Mouse (Mus musculus) frontal cortex, postnatal 14 days (tissue): Measurements from ENCODE around the gene Lamp1.

Source experiments
- DNase-seq, 2 experiments: peaks; one replicate each; pipeline ENCODE4 v3.0.0; 2022; ENCODE audit warnings: low spot score in 2 of 2

Lamp1 gene

GRCm38 (mm10) chr8:13163563-13163962 lies 4.6 kb downstream of the Lamp1 start:
- no peak for DNase-seq

- no peak for DNase-seq
Measured at GRCm38 (mm10) chr8:13164361-13164760, 5.4 kb downstream of the Lamp1 start.

GRCm38 (mm10) chr8:13170510-13170909 lies 11.5 kb downstream of the Lamp1 start:
- no peak for DNase-seq

DNA sequence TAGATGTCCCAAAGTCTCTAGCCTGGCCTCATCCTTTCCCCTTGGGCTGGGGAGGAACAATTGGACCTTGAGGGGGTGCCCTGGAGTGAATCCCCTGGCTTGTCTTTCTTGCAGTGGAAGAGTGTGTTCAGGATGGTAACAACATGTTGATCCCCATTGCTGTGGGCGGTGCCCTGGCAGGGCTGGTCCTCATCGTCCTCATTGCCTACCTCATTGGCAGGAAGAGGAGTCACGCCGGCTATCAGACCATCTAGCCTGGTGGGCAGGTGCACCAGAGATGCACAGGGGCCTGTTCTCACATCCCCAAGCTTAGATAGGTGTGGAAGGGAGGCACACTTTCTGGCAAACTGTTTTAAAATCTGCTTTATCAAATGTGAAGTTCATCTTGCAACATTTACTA lies 15.3 kb downstream of the Lamp1 start:
- no peak for DNase-seq

- no peak for DNase-seq
Measured at GRCm38 (mm10) chr8:13174811-13175210, 15.8 kb downstream of the Lamp1 start.

- no peak for DNase-seq
Measured at GRCm38 (mm10) chr8:13175650-13176049, 16.7 kb downstream of the Lamp1 start.

DNA sequence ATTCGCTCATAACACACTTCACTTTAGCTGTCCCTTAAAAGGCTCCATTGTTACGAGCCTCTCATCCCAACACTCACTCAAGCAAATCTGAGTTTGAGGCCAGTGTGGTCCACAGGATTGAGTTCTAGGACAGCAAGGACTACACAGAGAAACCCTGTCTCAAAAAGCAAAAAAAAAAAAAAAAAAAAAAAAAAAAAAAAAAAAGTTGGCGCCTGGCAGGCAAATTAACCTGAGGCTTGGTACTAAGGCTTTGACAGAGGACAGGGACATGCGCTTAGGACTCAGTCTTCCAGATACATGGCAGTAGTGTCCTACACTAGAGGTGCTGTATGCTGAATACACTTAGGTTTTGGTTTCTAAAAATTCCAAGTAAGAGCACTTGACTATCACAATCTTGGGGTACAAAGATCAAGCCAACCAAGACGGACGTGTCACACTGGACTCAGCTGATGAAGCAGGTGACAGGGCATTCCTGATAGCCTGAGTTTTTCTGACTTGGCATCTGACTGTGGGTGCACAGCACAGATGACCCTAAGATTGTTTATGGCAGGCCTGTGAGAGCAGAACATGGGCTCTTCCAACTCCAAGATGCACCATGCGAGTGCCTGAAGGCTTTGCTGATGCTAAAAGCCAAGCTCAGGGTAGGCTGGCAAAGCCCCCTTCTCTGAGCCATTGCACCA lies 18.4 kb downstream of the Lamp1 start:
- no peak for DNase-seq

GRCm38 (mm10) chr8:13178137-13178536 lies 19.2 kb downstream of the Lamp1 start:
- DNase-seq: no peak

DNA sequence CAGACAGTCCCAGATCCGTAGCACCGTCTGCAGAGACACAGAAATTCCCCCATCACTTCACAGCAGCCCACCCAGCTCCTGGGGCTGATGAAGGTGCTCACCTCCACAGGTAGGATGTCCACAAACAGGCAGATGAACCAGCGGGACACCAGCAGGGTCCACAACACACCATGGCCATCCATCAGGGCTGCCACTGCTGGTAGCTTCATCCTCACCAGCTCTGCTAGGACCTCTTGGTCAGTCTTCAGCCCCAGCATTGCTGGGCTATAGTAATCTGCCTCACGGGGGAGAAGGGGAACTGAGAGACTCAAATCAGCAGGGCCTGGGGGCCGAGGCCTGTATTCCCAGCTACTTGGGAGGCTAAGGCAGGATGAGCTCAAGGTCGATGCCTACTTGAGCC lies 20.5 kb downstream of the Lamp1 start:
- DNase-seq: no peak

GRCm38 (mm10) chr8:13179948-13180347 lies 21.0 kb downstream of the Lamp1 start:
- no peak for DNase-seq

DNA sequence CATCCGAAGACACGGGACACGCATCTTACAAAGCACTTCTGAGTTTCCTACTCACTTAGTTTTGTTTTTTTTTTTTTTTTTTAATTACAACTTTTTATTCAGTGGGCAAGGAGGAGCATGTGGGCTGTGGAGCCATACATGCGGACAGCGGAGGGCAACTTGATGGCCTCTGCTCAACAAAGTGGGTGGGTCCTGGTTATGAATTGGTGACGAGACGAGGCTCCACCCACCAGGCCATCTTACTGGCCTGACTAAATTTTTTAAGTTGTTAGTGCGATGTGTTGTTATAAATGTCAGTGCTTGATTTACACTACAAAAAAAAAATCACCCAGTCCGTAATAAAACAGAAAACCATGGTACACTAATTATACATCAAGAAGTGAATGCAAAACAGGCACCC lies 21.4 kb downstream of the Lamp1 start:
- DNase-seq: no peak

- no peak for DNase-seq
Measured at GRCm38 (mm10) chr8:13180911-13181690, 22.1 kb downstream of the Lamp1 start.

DNA sequence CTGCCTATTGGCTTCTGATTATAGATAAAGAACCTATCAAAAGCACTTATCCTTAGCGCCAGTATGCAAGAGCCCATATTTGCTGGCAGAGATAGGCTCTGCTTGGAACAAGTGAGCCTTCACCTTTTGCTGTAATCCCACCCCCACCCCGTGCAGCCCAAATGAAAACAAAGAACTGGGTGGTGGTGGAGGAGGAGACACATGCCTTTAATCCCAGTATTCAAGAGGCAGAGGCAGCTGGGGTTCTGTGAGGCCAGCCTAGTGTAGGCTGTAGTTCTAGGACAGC lies 22.7 kb downstream of the Lamp1 start:
- no peak for DNase-seq

- no peak for DNase-seq
Measured at GRCm38 (mm10) chr8:13186819-13187218, 27.9 kb downstream of the Lamp1 start.

- no peak for DNase-seq
Measured at GRCm38 (mm10) chr8:13187229-13187628, 28.3 kb downstream of the Lamp1 start.

DNA sequence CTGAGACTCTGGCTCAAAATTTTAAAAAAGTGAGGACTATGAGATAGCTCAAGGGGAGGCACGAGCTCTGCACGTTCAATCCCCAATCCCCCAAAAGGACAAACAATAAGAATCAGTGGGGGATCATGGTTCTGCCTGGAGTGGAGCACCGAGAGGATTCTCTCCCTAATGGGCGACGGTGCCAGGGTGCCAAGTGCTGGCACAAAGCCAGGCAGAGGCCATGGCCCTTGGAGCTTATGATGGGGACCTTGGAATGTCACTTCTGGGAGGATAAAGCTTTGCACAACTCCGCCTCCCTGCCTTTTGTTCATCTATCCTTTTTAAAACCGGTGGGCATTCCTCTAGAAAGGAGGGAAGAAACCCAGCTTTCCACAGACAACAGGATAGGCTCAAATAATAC lies 28.7 kb downstream of the Lamp1 start:
- no peak for DNase-seq

- no peak for DNase-seq
Measured at GRCm38 (mm10) chr8:13188052-13188555, 29.1 kb downstream of the Lamp1 start.

GRCm38 (mm10) chr8:13188857-13189256 lies 29.9 kb downstream of the Lamp1 start:
- DNase-seq: no peak

DNA sequence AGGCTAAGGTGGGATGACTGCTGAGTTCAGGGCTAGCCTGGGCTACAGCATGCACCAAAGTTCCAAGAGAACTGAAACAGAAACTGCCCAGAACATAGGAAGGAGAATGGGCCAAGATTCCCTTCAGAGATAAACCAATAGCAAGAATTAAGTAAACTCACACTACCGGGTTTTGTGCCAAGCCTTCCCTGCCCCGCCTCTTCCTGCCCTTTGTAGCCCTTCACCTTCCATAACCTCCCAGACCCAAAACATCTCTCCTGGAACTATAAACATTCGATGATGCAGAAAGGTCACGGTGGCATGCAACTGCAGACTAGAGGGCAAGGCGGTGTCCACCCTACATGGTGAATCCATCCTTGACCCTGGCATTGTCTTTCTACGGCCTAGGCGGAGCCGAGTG lies 31.3 kb downstream of the Lamp1 start:
- no peak for DNase-seq

DNA sequence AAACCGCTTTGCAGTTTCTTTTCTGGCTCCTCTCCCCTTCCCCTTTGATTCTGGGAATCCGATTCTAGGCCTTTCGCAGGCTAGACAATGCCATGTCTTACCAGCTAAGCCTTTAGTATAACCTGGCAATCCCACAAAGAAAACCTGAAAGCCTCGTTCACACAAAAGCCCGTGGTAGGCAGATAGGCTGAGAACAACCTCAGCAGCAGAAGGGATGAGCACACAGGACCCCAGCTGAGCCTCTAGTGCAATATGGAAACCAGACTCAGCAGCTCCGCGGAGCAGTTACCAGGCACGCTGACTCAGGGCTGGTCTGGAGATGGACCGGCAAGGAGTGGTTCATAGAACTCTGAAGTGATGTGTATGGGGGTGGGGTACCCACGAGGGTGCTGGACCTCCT lies 35.9 kb downstream of the Lamp1 start:
- DNase-seq: no peak

DNA sequence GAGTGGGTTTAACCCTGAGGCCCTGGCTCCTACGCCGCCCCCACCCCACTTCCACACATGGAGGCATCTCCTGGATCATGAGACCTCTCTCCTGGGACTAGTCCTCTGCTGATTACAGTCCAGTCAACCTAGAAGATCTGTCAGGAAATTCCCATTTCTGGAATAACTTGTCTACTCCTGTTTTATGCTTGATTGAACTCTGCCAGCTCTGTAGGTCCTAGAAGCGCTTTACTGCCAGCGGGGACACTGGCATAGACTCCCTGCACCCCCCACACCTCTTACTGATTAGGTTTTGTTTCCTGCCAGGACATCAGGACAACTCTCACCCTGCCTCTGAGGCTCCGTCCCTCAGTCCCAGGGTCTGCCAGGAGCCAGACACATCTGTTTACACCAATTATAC lies 38.5 kb downstream of the Lamp1 start:
- no peak for DNase-seq

DNA sequence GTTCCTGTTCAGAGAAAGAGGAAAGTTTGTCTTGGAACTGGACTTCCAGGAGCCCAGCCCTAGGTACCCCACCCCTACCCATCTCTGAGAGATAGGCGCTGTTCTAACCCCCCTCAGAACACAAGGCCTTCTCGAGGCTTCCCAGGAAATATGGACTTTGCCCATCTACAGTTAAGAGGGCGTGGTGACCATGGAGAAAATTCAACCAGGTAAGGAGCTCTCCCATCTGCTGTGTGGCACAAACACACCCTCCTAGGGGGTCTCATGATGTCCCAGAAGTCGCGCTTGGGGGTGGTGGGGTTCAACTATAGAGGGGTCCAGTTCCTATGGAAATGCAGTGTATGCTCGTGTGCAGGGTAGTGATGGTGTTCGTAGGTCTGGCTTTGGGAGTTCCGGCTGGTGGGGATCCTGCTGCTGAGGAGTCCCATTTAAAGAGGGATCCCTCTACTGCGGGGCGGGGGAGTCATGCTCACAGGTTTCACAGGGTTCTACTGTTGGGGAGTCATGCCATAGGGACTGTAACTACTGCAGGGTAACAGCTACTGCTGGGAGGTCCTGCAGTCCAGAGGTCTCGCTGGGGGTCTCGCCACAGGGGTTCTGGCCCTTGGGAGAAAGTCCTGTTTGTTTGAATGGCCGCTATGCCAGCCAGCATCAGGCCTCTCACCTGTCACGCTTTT lies 40.6 kb downstream of the Lamp1 start:
- no peak for DNase-seq
